Mouse (Mus musculus) gastrocnemius, postnatal 10 days (tissue): ENCODE measurements around the gene Fbxo22. TPM values are rescaled to one million over a fixed set of nuclear protein-coding genes. Genes with fewer than 3 reads are reported as not detected.

Experiments
- total RNA-seq, 2 experiments: library from RNA; stranded (reverse); gene quantifications; 2 replicates each; pipeline ENCODE4 v1.2.3; 2021

The Fbxo22 gene
- total RNA-seq, 2 experiments from 2014 or later: 20.2 to 21.5 TPM

Other genes with a start within 250 kb of the Fbxo22 start
- not detected for gene Chrna5, start 228.0 kb upstream of the Fbxo22 start, total RNA-seq
- gene Chrna3, start 182.4 kb upstream of the Fbxo22 start, total RNA-seq: under 1 TPM in 1 of 2 experiments, not detected in 1; 0.07 TPM
- under 1 TPM in 1 of 2 experiments, not detected in 1; 0.09 TPM for gene Chrnb4, start 160.1 kb upstream of the Fbxo22 start, total RNA-seq
- gene Ube2q2, start 60.1 kb upstream of the Fbxo22 start, total RNA-seq: 10 to 100 TPM; 25.8 to 27.2 TPM
- gene Nrg4, start 117.9 kb downstream of the Fbxo22 start, total RNA-seq: under 1 TPM; 0.31 to 0.52 TPM
- under 1 TPM; 0.35 to 0.36 TPM for gene Tmem266, start 118.0 kb downstream of the Fbxo22 start, total RNA-seq